Mouse (Mus musculus): ENCODE results near the gene Slc25a15.

GRCm38 (mm10) chr8:22335426-22335825 is 63.0 kb downstream of the Slc25a15 start:
- TF ChIP-seq POU5F1 (IDR thresholded peaks at IDR 0.05; ENCODE audit: borderline replicate concordance, low read length), result no peak
- TF ChIP-seq CTCF (conservative IDR thresholded peaks at IDR 0.05; ENCODE audit: low read length), result no peak
